Mouse (Mus musculus): ENCODE results near the gene Rpl37.

GRCm38 (mm10) chr15:5118626-5119025, 2.2 kb downstream of the Rpl37 start:
- TF ChIP-seq POLR2A (IDR thresholded peaks at IDR 0.05; ENCODE audit: extremely low read depth, insufficient read depth, low read length): no peak
- no peak for TF ChIP-seq CTCF (IDR thresholded peaks at IDR 0.05; ENCODE audit: low read depth, low read length)

Measured in liver, adult 2 months (tissue).